Mouse (Mus musculus): ENCODE results near the gene Mpp6. TPM values are rescaled to one million over a fixed set of nuclear protein-coding genes. Genes with fewer than 3 reads are reported as not detected.
A peak's percentile ranks its signal among the peaks of the same experiment; 100 is the strongest.

Mpp6 gene
- polyA plus RNA-seq, 1 experiment from 2014 or later: 59.6 TPM

- WGBS: 2% methylated on average over 66 of the region's 72 CpGs
- peak; percentile 77 for ATAC-seq (ENCODE audit: insufficient number of reproducible peaks, low FRiP score)
These were observed 419 bp downstream of the Mpp6 start for GRCm38 (mm10) chr6:50110379-50110941.

DNA sequence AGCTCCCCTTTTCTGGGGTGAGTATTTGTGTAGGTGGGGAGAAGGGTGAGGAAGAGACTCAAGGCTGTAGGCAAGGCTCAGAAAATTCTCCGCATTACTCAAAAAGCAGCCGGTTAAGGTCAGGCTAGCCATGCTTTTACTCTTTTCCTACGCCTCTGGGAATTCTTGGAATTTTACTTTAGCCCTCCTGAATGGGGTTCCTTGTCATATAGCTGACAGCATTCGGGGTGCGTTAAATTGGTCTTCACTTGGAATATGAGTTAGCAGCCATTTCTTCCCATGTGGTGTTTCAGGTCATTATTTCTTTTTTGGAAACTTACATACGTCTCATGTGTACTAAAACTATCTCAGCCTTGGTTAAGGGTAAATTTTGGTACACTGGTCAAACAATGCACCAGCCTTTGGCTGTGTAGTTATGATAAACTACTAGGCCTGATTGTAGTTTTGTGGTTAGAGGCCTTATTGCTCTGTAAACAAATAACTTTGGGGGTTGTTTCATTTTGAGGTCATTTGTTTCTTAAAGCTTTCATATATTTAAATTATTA is 1.1 kb downstream of the Mpp6 start:
- peaks cover 11% of the 10 kb centered on the region for H3K4me1 ChIP-seq (replicated peaks)
- H3K27me3 ChIP-seq (replicated peaks): peaks cover 4% of the 10 kb centered on the region
- H3K36me3 ChIP-seq: no peaks in the 10 kb centered on the region
- peak overlapping the region; percentile 90 for H3K9ac ChIP-seq
- peak overlapping the region; percentile 70 for H3K4me3 ChIP-seq
- peak overlapping the region; percentile 84 for H3K4me2 ChIP-seq
- peak overlapping the region; percentile 68 for H3K27ac ChIP-seq (ENCODE audit: poor library complexity, severe bottlenecking)
- H3K9me3 ChIP-seq (replicated peaks): no peaks in the 10 kb centered on the region
- 9% methylated on average over 6 of the region's 6 CpGs for WGBS
- no peak for ATAC-seq (ENCODE audit: insufficient number of reproducible peaks, low FRiP score)

More at GRCm38 (mm10) chr6:50110379-50110941, 419 bp downstream of the Mpp6 start:
- Histone ChIP-seq H3K36me3 (no peaks in the 10 kb centered on the region), H3K9me3 (replicated peaks) (no peaks in the 10 kb centered on the region), H3K9ac (peak overlapping the region; percentile 90), H3K4me2 (peak overlapping the region; percentile 84), H3K27ac (ENCODE audit: poor library complexity, severe bottlenecking) (peak overlapping the region; percentile 68), H3K27me3 (replicated peaks) (peaks cover 4% of the 10 kb centered on the region), H3K4me3 (peak overlapping the region; percentile 70), H3K4me1 (replicated peaks) (peaks cover 11% of the 10 kb centered on the region)

- no peak overlapping the region for H3K4me3 ChIP-seq
- no peaks in the 10 kb centered on the region for H3K9me3 ChIP-seq (replicated peaks)
- H3K4me1 ChIP-seq (replicated peaks): peaks cover 18% of the 10 kb centered on the region
- WGBS: 0% methylated on average over 8 of the region's 8 CpGs
- peak overlapping the region; percentile 39 for H3K4me2 ChIP-seq
- peaks cover 4% of the 10 kb centered on the region for H3K27me3 ChIP-seq (replicated peaks)
- no peaks in the 10 kb centered on the region for H3K36me3 ChIP-seq
- no peak overlapping the region for H3K9ac ChIP-seq
- H3K27ac ChIP-seq (ENCODE audit: poor library complexity, severe bottlenecking): no peak overlapping the region
- ATAC-seq (ENCODE audit: insufficient number of reproducible peaks, low FRiP score): peak; percentile 47
These were observed 2.7 kb downstream of the Mpp6 start for GRCm38 (mm10) chr6:50112775-50113174.

GRCm38 (mm10) chr6:50114280-50114679 is 4.2 kb downstream of the Mpp6 start:
- Histone ChIP-seq H3K4me3 (no peak overlapping the region), H3K9me3 (replicated peaks) (no peaks in the 10 kb centered on the region), H3K36me3 (no peaks in the 10 kb centered on the region), H3K27me3 (replicated peaks) (no peaks in the 10 kb centered on the region), H3K9ac (no peak overlapping the region), H3K4me1 (replicated peaks) (peaks cover 15% of the 10 kb centered on the region), H3K27ac (ENCODE audit: poor library complexity, severe bottlenecking) (no peak overlapping the region), H3K4me2 (no peak overlapping the region)
- WGBS: 74% methylated on average over 6 of the region's 6 CpGs
- no peak for ATAC-seq (ENCODE audit: insufficient number of reproducible peaks, low FRiP score)

DNA sequence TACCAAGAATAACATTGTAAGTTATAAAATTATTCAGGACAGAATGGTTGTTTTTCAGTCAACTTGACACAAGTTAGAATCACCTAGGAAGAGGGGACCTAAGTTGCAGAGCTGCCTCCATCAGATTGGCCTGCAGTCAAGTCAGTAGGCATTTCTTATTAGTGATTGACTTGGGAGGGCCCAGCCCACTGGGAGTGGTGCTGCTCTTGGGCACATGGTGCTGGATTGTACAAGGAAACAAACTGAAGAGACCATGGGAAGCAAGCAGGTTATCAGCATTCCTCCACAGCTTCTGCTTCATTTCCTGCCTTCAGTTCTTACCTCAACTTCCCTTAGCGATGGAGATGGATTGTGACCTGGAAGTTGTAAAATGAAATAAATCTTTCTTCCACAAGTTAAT is 10.9 kb downstream of the Mpp6 start:
- Histone ChIP-seq H3K4me2 (no peak overlapping the region), H3K27me3 (replicated peaks) (no peaks in the 10 kb centered on the region), H3K27ac (ENCODE audit: poor library complexity, severe bottlenecking) (no peak overlapping the region), H3K4me1 (replicated peaks) (peaks cover 9% of the 10 kb centered on the region), H3K4me3 (no peak overlapping the region), H3K9ac (no peak overlapping the region), H3K36me3 (peaks cover under 1% of the 10 kb centered on the region; the same call in 1 of the 2 replicates), H3K9me3 (replicated peaks) (no peaks in the 10 kb centered on the region)
- no peak for ATAC-seq (ENCODE audit: insufficient number of reproducible peaks, low FRiP score)
- WGBS: 90% methylated on average over 1 of the region's 1 CpGs

DNA sequence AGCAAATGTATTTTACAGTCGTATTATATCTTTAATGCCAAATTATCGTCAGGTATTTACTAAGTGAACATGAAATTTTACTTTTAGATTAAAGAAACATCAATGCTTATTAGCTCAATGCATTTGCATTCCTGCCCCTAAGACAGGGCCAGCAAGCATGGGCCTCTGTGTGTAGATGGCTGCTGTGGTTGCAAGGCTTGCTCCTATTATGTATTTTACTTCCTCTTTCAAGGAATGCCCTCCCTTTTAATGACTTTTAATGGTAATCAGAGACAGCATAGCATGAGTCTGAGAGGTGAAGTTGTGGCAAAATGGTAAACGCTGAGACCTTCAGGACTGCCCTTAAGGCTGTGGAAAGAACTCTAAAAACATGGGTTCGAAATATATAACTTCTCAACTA is 12.8 kb downstream of the Mpp6 start:
- Histone ChIP-seq H3K27me3 (replicated peaks) (no peaks in the 10 kb centered on the region), H3K4me2 (no peak overlapping the region), H3K36me3 (peaks cover 12% of the 10 kb centered on the region), H3K9me3 (replicated peaks) (peaks cover 4% of the 10 kb centered on the region; the same call in 1 of the 2 replicates), H3K9ac (no peak overlapping the region), H3K27ac (ENCODE audit: poor library complexity, severe bottlenecking) (no peak overlapping the region), H3K4me3 (no peak overlapping the region), H3K4me1 (replicated peaks) (0 out of 2 replicates have a peak, but pooled peaks cover 2% of the 10 kb centered on the region)
- no peak for ATAC-seq (ENCODE audit: insufficient number of reproducible peaks, low FRiP score)
- WGBS: 89% methylated on average over 4 of the region's 4 CpGs

GRCm38 (mm10) chr6:50124197-50124596 is 14.2 kb downstream of the Mpp6 start:
- Histone ChIP-seq H3K4me3 (no peak overlapping the region), H3K9ac (no peak overlapping the region), H3K9me3 (replicated peaks) (peaks cover 4% of the 10 kb centered on the region; the same call in 1 of the 2 replicates), H3K36me3 (peaks cover 12% of the 10 kb centered on the region), H3K27ac (ENCODE audit: poor library complexity, severe bottlenecking) (no peak overlapping the region), H3K4me2 (no peak overlapping the region), H3K27me3 (replicated peaks) (no peaks in the 10 kb centered on the region), H3K4me1 (replicated peaks) (0 out of 2 replicates have a peak, but pooled peaks cover 2% of the 10 kb centered on the region)
- WGBS: 78% methylated on average over 2 of the region's 2 CpGs
- ATAC-seq (ENCODE audit: insufficient number of reproducible peaks, low FRiP score): no peak

DNA sequence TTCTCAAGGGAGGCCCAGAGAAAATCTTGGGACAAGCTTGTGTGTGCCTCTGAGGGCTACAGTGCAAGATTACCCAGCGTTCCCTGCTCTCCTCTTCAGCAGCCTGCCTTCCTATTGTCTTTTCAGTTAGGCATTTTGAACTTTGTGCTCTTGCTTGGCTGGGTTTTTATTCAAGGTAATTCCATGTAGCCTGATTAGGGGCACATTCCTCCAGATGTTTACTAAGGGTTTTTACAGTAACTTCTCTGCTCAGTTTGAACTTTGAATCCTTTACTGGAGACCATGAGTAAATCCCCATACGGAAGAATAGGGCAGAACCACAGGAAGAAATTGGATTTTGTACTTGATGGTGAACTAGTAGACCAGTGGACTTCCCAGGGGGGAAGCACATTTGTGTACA is 16.3 kb downstream of the Mpp6 start:
- Histone ChIP-seq H3K27me3 (replicated peaks) (no peaks in the 10 kb centered on the region), H3K4me3 (no peak overlapping the region), H3K4me1 (replicated peaks) (no peaks in the 10 kb centered on the region), H3K9me3 (replicated peaks) (peaks cover 4% of the 10 kb centered on the region; the same call in 1 of the 2 replicates), H3K4me2 (no peak overlapping the region), H3K36me3 (peaks cover 20% of the 10 kb centered on the region), H3K9ac (no peak overlapping the region), H3K27ac (ENCODE audit: poor library complexity, severe bottlenecking) (no peak overlapping the region)
- 86% methylated on average over 2 of the region's 2 CpGs for WGBS
- ATAC-seq (ENCODE audit: insufficient number of reproducible peaks, low FRiP score): no peak

- H3K9ac ChIP-seq: no peak overlapping the region
- H3K27ac ChIP-seq (ENCODE audit: poor library complexity, severe bottlenecking): no peak overlapping the region
- H3K4me1 ChIP-seq (replicated peaks): no peaks in the 10 kb centered on the region
- peaks cover 20% of the 10 kb centered on the region for H3K36me3 ChIP-seq
- no peak for ATAC-seq (ENCODE audit: insufficient number of reproducible peaks, low FRiP score)
- 92% methylated on average over 6 of the region's 6 CpGs for WGBS
- no peaks in the 10 kb centered on the region for H3K27me3 ChIP-seq (replicated peaks)
- H3K9me3 ChIP-seq (replicated peaks): peaks cover 4% of the 10 kb centered on the region; the same call in 1 of the 2 replicates
- H3K4me2 ChIP-seq: no peak overlapping the region
- no peak overlapping the region for H3K4me3 ChIP-seq
These were observed 17.5 kb downstream of the Mpp6 start for GRCm38 (mm10) chr6:50127536-50127935.

DNA sequence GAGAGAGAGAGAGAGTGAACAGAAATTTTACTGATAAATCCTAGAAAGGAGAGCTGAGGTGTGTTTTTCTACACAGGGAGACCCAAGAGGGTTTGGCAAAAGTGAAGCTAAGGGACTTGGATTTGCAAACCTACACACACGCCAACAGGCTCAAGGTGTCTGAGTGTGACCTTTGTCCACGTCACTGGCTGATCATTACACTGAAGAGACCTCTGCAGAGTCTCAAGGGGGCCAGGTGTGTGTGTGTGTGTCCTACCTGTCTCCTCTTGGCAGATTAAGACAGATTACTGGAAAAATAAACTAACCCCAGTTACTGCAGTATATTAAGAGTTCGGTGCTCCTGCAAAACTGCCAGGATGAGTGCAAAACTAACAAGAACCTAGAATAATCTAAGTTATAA is 27.6 kb downstream of the Mpp6 start:
- no peak overlapping the region for H3K9ac ChIP-seq
- H3K4me2 ChIP-seq: no peak overlapping the region
- H3K27me3 ChIP-seq (replicated peaks): no peaks in the 10 kb centered on the region
- no peaks in the 10 kb centered on the region for H3K9me3 ChIP-seq (replicated peaks)
- H3K4me1 ChIP-seq (replicated peaks): 0 out of 2 replicates have a peak, but pooled peaks cover 5% of the 10 kb centered on the region
- no peak overlapping the region for H3K4me3 ChIP-seq
- no peak overlapping the region for H3K27ac ChIP-seq (ENCODE audit: poor library complexity, severe bottlenecking)
- no peak for ATAC-seq (ENCODE audit: insufficient number of reproducible peaks, low FRiP score)
- WGBS: 78% methylated on average over 3 of the region's 3 CpGs
- no peaks in the 10 kb centered on the region for H3K36me3 ChIP-seq

DNA sequence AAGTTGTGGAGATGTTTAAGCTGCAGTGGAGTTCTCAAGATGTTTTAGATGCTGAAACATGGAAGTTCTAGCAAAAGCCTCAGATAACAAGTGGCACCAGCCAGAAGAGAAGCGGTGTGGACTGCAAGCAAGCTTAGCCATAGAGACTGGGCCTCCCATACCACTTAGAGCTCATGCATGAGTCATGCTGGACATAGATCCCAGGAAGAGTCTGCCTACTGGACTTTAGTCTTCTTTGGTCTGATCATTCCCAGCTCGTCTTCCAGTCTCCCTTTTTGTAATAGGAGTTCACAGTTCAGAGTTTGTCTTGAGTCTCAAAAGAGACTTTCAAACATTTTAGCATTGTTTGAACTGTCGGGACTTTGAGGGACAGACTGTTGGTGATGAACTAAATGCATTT is 29.5 kb downstream of the Mpp6 start:
- H3K4me3 ChIP-seq: no peak overlapping the region
- H3K9me3 ChIP-seq (replicated peaks): no peaks in the 10 kb centered on the region
- no peaks in the 10 kb centered on the region for H3K36me3 ChIP-seq
- H3K4me2 ChIP-seq: no peak overlapping the region
- H3K27me3 ChIP-seq (replicated peaks): no peaks in the 10 kb centered on the region
- ATAC-seq (ENCODE audit: insufficient number of reproducible peaks, low FRiP score): no peak
- H3K27ac ChIP-seq (ENCODE audit: poor library complexity, severe bottlenecking): no peak overlapping the region
- H3K9ac ChIP-seq: no peak overlapping the region
- H3K4me1 ChIP-seq (replicated peaks): 0 out of 2 replicates have a peak, but pooled peaks cover 5% of the 10 kb centered on the region
- 84% methylated on average over 3 of the region's 3 CpGs for WGBS

GRCm38 (mm10) chr6:50146158-50146557 is 36.1 kb downstream of the Mpp6 start:
- Histone ChIP-seq H3K9me3 (replicated peaks) (no peaks in the 10 kb centered on the region), H3K36me3 (peaks cover 5% of the 10 kb centered on the region; the same call in 1 of the 2 replicates), H3K4me2 (no peak overlapping the region), H3K4me1 (replicated peaks) (no peaks in the 10 kb centered on the region), H3K4me3 (no peak overlapping the region), H3K27me3 (replicated peaks) (no peaks in the 10 kb centered on the region), H3K27ac (ENCODE audit: poor library complexity, severe bottlenecking) (no peak overlapping the region), H3K9ac (no peak overlapping the region)
- no peak for ATAC-seq (ENCODE audit: insufficient number of reproducible peaks, low FRiP score)
